Mouse (Mus musculus) heart, embryonic 14.5 days (tissue): Measurements from ENCODE around the gene Gm37240. TPM values are rescaled to one million over a fixed set of nuclear protein-coding genes. Genes with fewer than 3 reads are reported as not detected.
"Not testable (repeated sequence)": the region's sequence is repeated elsewhere in the genome, so short reads cannot be mapped to it uniquely, and the experiment has no call there.

Experiments
- ATAC-seq: fragments of 200-750 bp; cut with Nextera tagmentation; 2 replicates; pipeline ENCODE4 v1.8.0; 2017; ENCODE audit warnings: low read depth, moderate TSS enrichment; ENCODE audit not compliant: insufficient number of reproducible peaks, insufficient read depth, low FRiP score
- H3K27ac ChIP-seq, 2 experiments: fragments of 200-500 bp in 1 of 2; fragments of 300-500 bp in 1 of 2; sonication (generic) in 1 of 2; replicated peaks in 1 of 2; 2 replicates each; pipeline ENCODE4 v1.5.1; 2012 to 2014; ENCODE audit warnings: low read depth in 2 of 2, low read length in 2 of 2, control low read depth in 1 of 2, mild to moderate bottlenecking in 1 of 2, mixed read lengths in 1 of 2; ENCODE audit not compliant: control insufficient read depth in 1 of 2, insufficient read depth in 1 of 2
- H3K27me3 ChIP-seq: fragments of 300-500 bp; sonication (generic); 2 replicates; pipeline ENCODE4 v1.6.1; 2014; ENCODE audit warnings: mild to moderate bottlenecking, low read length, control low read depth; ENCODE audit not compliant: control insufficient read depth, insufficient read depth
- H3K36me3 ChIP-seq: fragments of 300-500 bp; sonication (generic); 2 replicates; pipeline ENCODE4 v1.6.1; 2014; ENCODE audit warnings: mild to moderate bottlenecking, control low read depth, low read length, mixed read lengths; ENCODE audit not compliant: control insufficient read depth, insufficient read depth
- H3K4me1 ChIP-seq, 2 experiments: fragments of 200-500 bp in 1 of 2; fragments of 300-500 bp in 1 of 2; sonication (generic) in 1 of 2; 2 replicates each; pipeline ENCODE4 v1.6.1; 2012 to 2014; ENCODE audit warnings: low read length in 2 of 2, control low read depth in 1 of 2, mixed read lengths in 1 of 2; ENCODE audit not compliant: control insufficient read depth in 2 of 2, insufficient read depth in 2 of 2
- H3K4me2 ChIP-seq: fragments of 300-500 bp; sonication (generic); 2 replicates; pipeline ENCODE4 v1.6.1; 2014; ENCODE audit warnings: mild to moderate bottlenecking, low read length
- H3K4me3 ChIP-seq, 2 experiments: fragments of 200-500 bp in 1 of 2; fragments of 300-500 bp in 1 of 2; sonication (generic) in 1 of 2; 2 replicates each; pipeline ENCODE4 v1.5.1; 2012 to 2014; ENCODE audit warnings: low read length in 2 of 2, mild to moderate bottlenecking in 2 of 2, control low read depth in 1 of 2, low read depth in 1 of 2, moderate library complexity in 1 of 2; ENCODE audit not compliant: control insufficient read depth in 1 of 2, insufficient read depth in 1 of 2
- H3K9ac ChIP-seq: fragments of 300-500 bp; sonication (generic); 2 replicates; pipeline ENCODE4 v1.6.1; 2014; ENCODE audit warnings: mild to moderate bottlenecking, low read length
- H3K9me3 ChIP-seq: fragments of 300-500 bp; sonication (generic); 2 replicates; pipeline ENCODE4 v1.6.1; 2016; ENCODE audit warnings: low read length, control low read depth; ENCODE audit not compliant: control insufficient read depth
- WGBS: fragments of 180-500 bp; shearing (Covaris S2); extraction: QIAGEN DNeasy Blood & Tissue Kit; methylation state at CpG from one replicate; pipeline ENCODE4 v1.1.7; 2014; 5-methylcytosine and 5-hydroxymethylcytosine counted together
- polyA plus RNA-seq: library from polyadenylated mRNA; unstranded; fragments of >200 nt; fragmentation: Nextera tagmentation; extraction: Ambion mirVana; gene quantifications from 2 replicates; pipeline ENCODE4 v1.2.1, GENCODE M21; 2014

Gene Gm37240
- polyA plus RNA-seq, 1 experiment from 2014 or later = 12.3 TPM

DNA sequence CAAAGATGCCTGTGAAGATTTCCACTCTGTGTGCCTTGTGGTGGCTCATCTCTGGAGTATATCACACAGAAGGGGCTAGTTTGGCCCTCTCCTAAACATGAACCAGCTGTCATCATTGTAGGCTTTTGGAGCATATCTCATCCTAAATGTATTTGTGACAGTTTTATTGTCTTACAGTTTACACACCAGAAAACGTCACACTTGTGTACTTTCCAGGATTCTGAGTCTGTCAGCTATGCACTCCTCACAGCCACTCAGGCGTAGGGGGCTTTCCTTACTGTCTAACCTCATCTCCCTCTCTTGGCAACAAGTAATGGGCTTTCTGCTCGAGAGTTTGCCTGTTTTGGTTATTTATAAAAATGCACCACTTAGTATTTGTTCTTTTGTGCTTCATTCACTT lies 1021.6 kb downstream of the Gm37240 start:
- H3K27me3 ChIP-seq = no peaks in the 10 kb centered on the region
- 0 out of 2 replicates have a peak, but pooled peaks cover 4% of the 10 kb centered on the region for H3K36me3 ChIP-seq
- no peak for ATAC-seq
- no peak overlapping the region for H3K9ac ChIP-seq
- no peaks in the 10 kb centered on the region for H3K9me3 ChIP-seq
- no peak overlapping the region for H3K27ac ChIP-seq
- no peak overlapping the region for H3K4me3 ChIP-seq
- H3K4me2 ChIP-seq = no peak overlapping the region
- peaks cover 5 to 8% of the 10 kb centered on the region in 2 experiments; a peak in 3 of 4 replicates for H3K4me1 ChIP-seq
- WGBS = 70% methylated on average over 3 of the region's 3 CpGs

GRCm38 (mm10) chr3:84861817-84862216 lies 1025.5 kb downstream of the Gm37240 start:
- H3K36me3 ChIP-seq, H3K4me3 ChIP-seq, H3K9ac ChIP-seq, H3K4me1 ChIP-seq, ATAC-seq, H3K9me3 ChIP-seq, H3K27me3 ChIP-seq, H3K27ac ChIP-seq, H3K4me2 ChIP-seq: not testable (repeated sequence)
- 90% methylated on average over 3 of the region's 3 CpGs for WGBS

DNA sequence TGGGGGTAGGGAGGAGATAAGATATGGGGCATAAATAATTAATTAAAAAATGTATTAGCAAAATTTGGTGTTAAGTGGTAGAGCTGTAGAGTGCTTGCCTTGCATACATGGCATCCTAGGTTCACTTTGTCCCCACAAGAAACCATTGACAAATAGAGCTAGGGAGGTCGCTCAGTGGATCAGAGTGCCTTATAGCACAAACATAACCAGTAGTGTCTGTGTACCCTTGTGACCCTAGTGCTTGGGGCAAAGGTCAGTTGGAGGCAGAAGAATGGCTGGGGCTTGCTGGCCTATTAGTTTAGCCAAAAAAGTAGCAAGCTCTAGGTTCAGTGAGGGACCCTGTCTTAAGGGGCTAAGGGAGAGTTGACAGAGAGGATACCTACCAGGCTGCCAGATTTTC lies 1026.6 kb downstream of the Gm37240 start:
- Histone ChIP-seq H3K4me2 (no peak overlapping the region), H3K36me3 (0 out of 2 replicates have a peak, but pooled peaks cover 4% of the 10 kb centered on the region), H3K27me3 (no peaks in the 10 kb centered on the region), H3K4me1 (no peaks in the 10 kb centered on the region), H3K9ac (no peak overlapping the region), H3K9me3 (no peaks in the 10 kb centered on the region), H3K4me3 (no peak overlapping the region), H3K27ac (no peak overlapping the region)
- no peak for ATAC-seq
- 86% methylated on average over 1 of the region's 1 CpGs for whole genome bisulfite sequencing

GRCm38 (mm10) chr3:84854440-84854839 lies 1032.9 kb downstream of the Gm37240 start:
- WGBS = 69% methylated on average over 1 of the region's 1 CpGs
- no peak overlapping the region for H3K4me3 ChIP-seq
- no peak for ATAC-seq
- no peaks in the 10 kb centered on the region for H3K36me3 ChIP-seq
- H3K4me1 ChIP-seq = peaks cover 6 to 16% of the 10 kb centered on the region in 2 experiments
- no peak overlapping the region; a peak in 1 of 4 replicates for H3K27ac ChIP-seq
- H3K9me3 ChIP-seq = no peaks in the 10 kb centered on the region
- H3K27me3 ChIP-seq = no peaks in the 10 kb centered on the region
- no peak overlapping the region for H3K9ac ChIP-seq
- H3K4me2 ChIP-seq = no peak overlapping the region

GRCm38 (mm10) chr3:84852877-84853276 lies 1034.4 kb downstream of the Gm37240 start:
- WGBS = 40% methylated on average over 7 of the region's 7 CpGs
- Histone ChIP-seq H3K27ac (peak overlapping the region; percentile 66 to 68; a peak in 3 of 4 replicates), H3K4me3 (no peak overlapping the region), H3K9me3 (no peaks in the 10 kb centered on the region), H3K36me3 (no peaks in the 10 kb centered on the region), H3K4me2 (peak overlapping the region; percentile 9), H3K27me3 (no peaks in the 10 kb centered on the region), H3K4me1 (peaks cover 10 to 16% of the 10 kb centered on the region in 2 experiments), H3K9ac (no peak overlapping the region)
- no peak for ATAC-seq

GRCm38 (mm10) chr3:84851801-84852200 lies 1035.5 kb downstream of the Gm37240 start:
- 38% methylated on average over 1 of the region's 1 CpGs for WGBS
- H3K4me1 ChIP-seq = peaks cover 10 to 25% of the 10 kb centered on the region in 2 experiments
- H3K27me3 ChIP-seq = no peaks in the 10 kb centered on the region
- no peaks in the 10 kb centered on the region for H3K36me3 ChIP-seq
- H3K9ac ChIP-seq = no peak overlapping the region
- H3K4me3 ChIP-seq = no peak overlapping the region
- no peak for ATAC-seq
- H3K9me3 ChIP-seq = no peaks in the 10 kb centered on the region
- no peak overlapping the region for H3K27ac ChIP-seq
- H3K4me2 ChIP-seq = no peak overlapping the region

- peaks cover 10 to 29% of the 10 kb centered on the region in 2 experiments for H3K4me1 ChIP-seq
- no peak overlapping the region for H3K9ac ChIP-seq
- WGBS = 86% methylated on average over 1 of the region's 1 CpGs
- no peak for ATAC-seq
- H3K9me3 ChIP-seq = no peaks in the 10 kb centered on the region
- no peak overlapping the region for H3K4me3 ChIP-seq
- H3K36me3 ChIP-seq = no peaks in the 10 kb centered on the region
- no peak overlapping the region for H3K27ac ChIP-seq
- H3K27me3 ChIP-seq = no peaks in the 10 kb centered on the region
- H3K4me2 ChIP-seq = no peak overlapping the region
Measured at GRCm38 (mm10) chr3:84850418-84850817, 1036.9 kb downstream of the Gm37240 start.

DNA sequence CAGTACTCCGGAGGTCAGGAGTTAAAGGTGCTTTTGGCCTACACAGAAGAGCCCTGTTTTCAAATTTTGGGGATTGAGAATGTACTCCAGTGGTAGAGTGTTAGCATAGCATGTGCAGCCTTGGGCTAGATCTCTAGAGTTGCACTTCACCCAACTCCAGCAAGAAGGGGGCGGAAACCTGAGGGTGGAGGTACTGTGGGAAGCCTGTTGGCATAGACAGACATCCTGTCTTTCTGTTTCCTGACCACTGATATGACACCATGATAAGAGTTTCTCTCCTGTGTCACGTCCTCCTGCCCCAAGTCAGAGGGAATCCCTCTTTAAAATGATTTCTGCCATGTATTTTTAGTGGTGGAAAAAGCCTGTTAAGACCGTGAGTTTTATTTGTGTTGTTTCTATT lies 1038.5 kb downstream of the Gm37240 start:
- 0 out of 4 replicates have a peak overlapping the region, but pooled peaks have one; percentile 1 to 19 for H3K27ac ChIP-seq
- H3K4me1 ChIP-seq = peaks cover 10 to 29% of the 10 kb centered on the region in 2 experiments
- H3K9me3 ChIP-seq = no peaks in the 10 kb centered on the region
- no peak overlapping the region for H3K4me3 ChIP-seq
- H3K4me2 ChIP-seq = no peak overlapping the region
- no peak overlapping the region for H3K9ac ChIP-seq
- no peaks in the 10 kb centered on the region for H3K27me3 ChIP-seq
- no peaks in the 10 kb centered on the region for H3K36me3 ChIP-seq
- no peak; the same call in 1 of the 2 replicates for ATAC-seq
- 66% methylated on average over 4 of the region's 4 CpGs for WGBS
